Mouse (Mus musculus) megakaryocyte, embryonic 14.5 days (primary cell): ENCODE measurements around the gene Cplane1. TPM values are rescaled to one million over a fixed set of nuclear protein-coding genes. Genes with fewer than 3 reads are reported as not detected.
"Not testable (repeated sequence)": the region's sequence is repeated elsewhere in the genome, so short reads cannot be mapped to it uniquely, and the experiment has no call there.

ENCODE experiments used
- H3K27me3 ChIP-seq: replicated peaks from 2 replicates; pipeline ENCODE3; 2012; ENCODE audit warnings: inconsistent platforms
- H3K36me3 ChIP-seq: replicated peaks from 2 replicates; pipeline ENCODE3; 2012; ENCODE audit warnings: low read length, inconsistent platforms, mixed read lengths
- H3K4me1 ChIP-seq: 2 replicates; pipeline ENCODE4 v1.6.1; 2012; ENCODE audit warnings: inconsistent platforms
- H3K4me3 ChIP-seq: replicated peaks from 2 replicates; pipeline ENCODE3; 2012; ENCODE audit warnings: moderate library complexity, mild to moderate bottlenecking, inconsistent platforms
- H3K9me3 ChIP-seq: 2 replicates; pipeline ENCODE4 v1.6.1; 2012; ENCODE audit warnings: inconsistent platforms
- FLI1 ChIP-seq: IDR thresholded peaks from 2 replicates; pipeline ENCODE4 v1.6.1; 2012; ENCODE audit warnings: low read length, inconsistent platforms, mixed read lengths
- GATA1 ChIP-seq: IDR thresholded peaks from 3 replicates; pipeline ENCODE4 v1.6.1; 2012; ENCODE audit warnings: mixed read lengths, low read length, inconsistent platforms, borderline replicate concordance
- polyA plus RNA-seq: library from polyadenylated mRNA; stranded (reverse); fragments of >175 nt; gene quantifications from 2 replicates; pipeline ENCODE4 v1.2.3, GENCODE M21; 2012; ENCODE audit warnings: low replicate concordance; ENCODE audit not compliant: insufficient read depth

Gene Cplane1
- polyA plus RNA-seq, 1 experiment: 0.37 TPM

GRCm38 (mm10) chr15:8214811-8215210 lies 45.9 kb downstream of the Cplane1 start:
- H3K9me3 ChIP-seq: no peaks in the 10 kb centered on the region
- no peaks in the 10 kb centered on the region for H3K27me3 ChIP-seq
- no peaks in the 10 kb centered on the region for H3K4me1 ChIP-seq
- H3K4me3 ChIP-seq: no peak overlapping the region
- no peak for TF ChIP-seq GATA1
- no peak for TF ChIP-seq FLI1
- H3K36me3 ChIP-seq: no peaks in the 10 kb centered on the region

- not testable (repeated sequence) for H3K27me3 ChIP-seq
- peaks cover 15% of the 10 kb centered on the region for H3K9me3 ChIP-seq
Measured at GRCm38 (mm10) chr15:8234167-8234566, 65.3 kb downstream of the Cplane1 start.

GRCm38 (mm10) chr15:8265946-8266345 lies 97.0 kb downstream of the Cplane1 start:
- H3K4me1 ChIP-seq: no peaks in the 10 kb centered on the region
- TF ChIP-seq GATA1 (no peak), FLI1 (no peak)
- no peaks in the 10 kb centered on the region for H3K27me3 ChIP-seq
- H3K9me3 ChIP-seq: no peaks in the 10 kb centered on the region
- H3K36me3 ChIP-seq: peaks cover 6% of the 10 kb centered on the region
- no peak overlapping the region for H3K4me3 ChIP-seq

More at GRCm38 (mm10) chr15:8234167-8234566, 65.3 kb downstream of the Cplane1 start:
- H3K4me1 ChIP-seq, H3K4me3 ChIP-seq: not testable (repeated sequence)
- H3K36me3 ChIP-seq: peaks cover 39% of the 10 kb centered on the region

- Histone ChIP-seq H3K4me1 (no peaks in the 10 kb centered on the region), H3K36me3 (peaks cover 6% of the 10 kb centered on the region), H3K27me3 (no peaks in the 10 kb centered on the region), H3K4me3 (no peak overlapping the region), H3K9me3 (no peaks in the 10 kb centered on the region)
- TF ChIP-seq FLI1: no peak
- TF ChIP-seq GATA1: no peak
Measured at GRCm38 (mm10) chr15:8267211-8267610, 98.3 kb downstream of the Cplane1 start.

- Histone ChIP-seq H3K4me3 (no peak overlapping the region), H3K9me3 (no peaks in the 10 kb centered on the region), H3K36me3 (peaks cover 6% of the 10 kb centered on the region), H3K27me3 (no peaks in the 10 kb centered on the region), H3K4me1 (no peaks in the 10 kb centered on the region)
- no peak for TF ChIP-seq GATA1
- TF ChIP-seq FLI1: no peak
Measured at GRCm38 (mm10) chr15:8268231-8268630, 99.3 kb downstream of the Cplane1 start.

GRCm38 (mm10) chr15:8271952-8272351 lies 103.0 kb downstream of the Cplane1 start:
- Histone ChIP-seq H3K36me3 (peaks cover 3% of the 10 kb centered on the region), H3K9me3 (peaks cover 11% of the 10 kb centered on the region), H3K27me3 (no peaks in the 10 kb centered on the region), H3K4me1 (no peaks in the 10 kb centered on the region), H3K4me3 (no peak overlapping the region)
- no peak for TF ChIP-seq FLI1
- TF ChIP-seq GATA1: no peak

- H3K4me3 ChIP-seq: not testable (repeated sequence)
Measured at GRCm38 (mm10) chr15:8277916-8278315, 109.0 kb downstream of the Cplane1 start.

GRCm38 (mm10) chr15:8279320-8279779 lies 110.4 kb downstream of the Cplane1 start:
- Histone ChIP-seq H3K36me3 (no peaks in the 10 kb centered on the region), H3K4me3 (peak overlapping the region; percentile 89), H3K27me3 (no peaks in the 10 kb centered on the region), H3K4me1 (peaks cover 4% of the 10 kb centered on the region; the same call in 1 of the 2 replicates), H3K9me3 (peaks cover 11% of the 10 kb centered on the region)
- TF ChIP-seq FLI1: no peak
- TF ChIP-seq GATA1: no peak

More at GRCm38 (mm10) chr15:8277916-8278315, 109.0 kb downstream of the Cplane1 start:
- H3K9me3 ChIP-seq: peaks cover 11% of the 10 kb centered on the region
- not testable (repeated sequence) for H3K36me3 ChIP-seq, H3K4me1 ChIP-seq, H3K27me3 ChIP-seq

- TF ChIP-seq FLI1 (no peak), GATA1 (no peak)
- Histone ChIP-seq H3K27me3 (no peaks in the 10 kb centered on the region), H3K4me3 (peak overlapping the region; percentile 84), H3K4me1 (peaks cover 4% of the 10 kb centered on the region; the same call in 1 of the 2 replicates), H3K9me3 (peaks cover 6% of the 10 kb centered on the region; the same call in 1 of the 2 replicates), H3K36me3 (no peaks in the 10 kb centered on the region)
Measured at GRCm38 (mm10) chr15:8279929-8280610, 111.2 kb downstream of the Cplane1 start.

GRCm38 (mm10) chr15:8281701-8282100 lies 112.8 kb downstream of the Cplane1 start:
- Histone ChIP-seq H3K4me3 (no peak overlapping the region), H3K4me1 (peaks cover 4% of the 10 kb centered on the region; the same call in 1 of the 2 replicates), H3K36me3 (no peaks in the 10 kb centered on the region), H3K27me3 (no peaks in the 10 kb centered on the region), H3K9me3 (no peaks in the 10 kb centered on the region; the same call in 1 of the 2 replicates)
- TF ChIP-seq GATA1 (no peak), FLI1 (no peak)

- TF ChIP-seq FLI1: no peak
- no peak for TF ChIP-seq GATA1
- no peaks in the 10 kb centered on the region for H3K27me3 ChIP-seq
- no peaks in the 10 kb centered on the region for H3K36me3 ChIP-seq
- no peak overlapping the region for H3K4me3 ChIP-seq
- peaks cover 4% of the 10 kb centered on the region; the same call in 1 of the 2 replicates for H3K4me1 ChIP-seq
- no peaks in the 10 kb centered on the region; the same call in 1 of the 2 replicates for H3K9me3 ChIP-seq
Measured at GRCm38 (mm10) chr15:8282155-8282554, 113.2 kb downstream of the Cplane1 start.
